Mouse (Mus musculus): ENCODE results near the gene Mlst8. TPM values are rescaled to one million over a fixed set of nuclear protein-coding genes. Genes with fewer than 3 reads are reported as not detected.

Mlst8 gene
- 10 to 100 TPM; 27.6 to 29.2 TPM for total RNA-seq (2023)

DNA sequence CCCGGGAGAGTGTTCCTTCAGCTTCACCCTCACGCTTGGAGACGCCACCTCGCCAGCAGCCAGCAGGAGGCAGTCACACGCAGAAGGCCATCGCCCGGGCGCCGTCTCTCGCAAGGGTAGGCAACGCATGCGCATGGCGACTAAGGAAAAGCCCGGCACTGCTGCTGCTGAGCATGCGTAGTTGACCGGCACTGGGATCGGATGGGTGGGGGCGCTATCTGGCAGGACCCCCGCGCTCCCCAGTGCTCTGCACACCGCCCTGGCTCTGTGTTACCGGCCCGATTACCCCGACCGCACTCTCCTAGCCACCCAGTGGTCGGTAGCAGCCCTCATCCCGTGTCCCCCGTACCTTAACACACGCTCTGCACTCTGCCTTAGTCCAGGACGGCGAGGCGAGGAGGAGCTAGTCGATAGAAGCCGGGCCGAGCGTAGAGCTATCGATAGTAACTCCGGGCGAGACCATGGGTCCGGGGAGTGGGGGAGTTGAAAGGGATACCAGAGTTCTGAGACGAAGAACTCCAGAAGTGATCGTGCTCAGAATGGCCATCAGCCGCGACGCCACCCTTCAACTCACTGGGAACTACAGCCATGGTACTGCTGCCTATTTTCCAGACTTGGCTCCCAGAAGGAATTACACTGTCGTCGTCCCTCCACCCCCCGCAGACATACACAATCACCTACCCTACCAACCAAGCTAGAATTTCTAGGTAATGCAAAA, at the start of gene Mlst8:
TSS of gene Mlst8 (minus strand) at position 416 of the 718 bp plus-strand sequence.

DNA sequence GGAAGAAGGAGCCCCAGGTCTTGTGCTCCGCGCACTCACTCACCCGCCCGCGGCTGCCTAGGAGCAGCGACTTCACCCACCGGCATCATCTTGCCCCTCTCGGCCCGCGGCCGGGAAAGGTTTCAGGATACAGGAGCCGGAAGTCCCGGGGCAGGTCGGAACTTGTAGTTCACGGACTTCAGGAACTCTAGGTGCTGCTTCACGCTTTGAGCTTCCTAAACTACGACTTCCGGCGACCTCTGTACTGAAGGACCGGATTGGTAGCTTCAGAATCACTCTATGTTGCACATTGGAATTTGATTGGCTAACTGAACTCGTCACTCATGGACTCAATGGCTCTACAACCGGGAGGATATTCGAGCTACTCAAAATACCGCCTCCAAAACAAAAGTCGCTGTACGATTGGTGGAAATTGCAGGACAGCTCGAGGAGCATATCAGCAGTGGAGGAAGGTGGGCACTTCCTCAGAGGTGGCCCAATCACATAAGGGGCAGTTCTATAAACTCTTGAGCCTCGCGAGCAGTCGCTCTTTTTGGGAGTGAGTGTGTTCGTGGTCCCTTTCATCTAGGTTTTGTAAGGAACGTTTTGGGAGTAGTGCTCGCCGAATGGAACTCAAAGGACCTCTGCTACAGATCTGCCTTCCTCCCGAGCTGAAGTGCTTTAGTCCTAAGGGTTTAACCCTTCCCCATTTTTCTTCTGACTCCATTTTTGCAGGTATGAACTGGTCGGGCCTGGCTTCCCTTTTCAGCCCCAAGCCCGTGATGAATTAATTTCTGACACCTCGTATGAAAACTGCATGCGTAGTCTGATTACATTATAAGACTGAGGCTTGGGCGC, 49.1 kb upstream of the Mlst8 start, which contains the start of gene Traf7:
TSS of gene Traf7 (minus strand) at position 216 of the 837 bp plus-strand sequence.

DNA sequence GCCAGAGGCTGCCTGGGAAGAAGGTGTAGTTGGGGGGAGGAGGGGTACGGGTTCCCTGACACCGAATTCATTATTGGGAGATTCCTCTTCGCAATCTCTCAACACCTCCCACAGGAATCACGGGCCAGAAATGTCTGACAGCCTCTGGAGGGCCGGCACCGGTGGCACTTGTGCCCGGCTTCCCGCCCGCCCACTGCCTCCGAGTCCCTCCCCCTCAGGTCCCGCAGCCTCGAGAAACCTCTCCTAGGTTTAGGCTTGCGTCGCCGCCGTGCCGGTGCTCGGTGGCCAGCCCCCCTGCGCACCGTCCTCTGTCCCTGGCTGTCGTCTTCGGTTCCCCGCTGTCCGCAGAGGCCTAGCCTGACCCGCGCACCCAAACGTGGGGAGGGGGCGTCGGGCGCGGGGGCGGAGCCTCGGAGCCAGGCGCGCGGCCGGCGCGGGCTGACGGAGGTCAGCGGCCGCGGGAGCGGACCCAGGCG, 9.3 kb upstream of the Mlst8 start, which contains the start of gene Caskin1:
TSS of gene Caskin1 (plus strand) at position 416 of the 476 bp plus-strand sequence.

DNA sequence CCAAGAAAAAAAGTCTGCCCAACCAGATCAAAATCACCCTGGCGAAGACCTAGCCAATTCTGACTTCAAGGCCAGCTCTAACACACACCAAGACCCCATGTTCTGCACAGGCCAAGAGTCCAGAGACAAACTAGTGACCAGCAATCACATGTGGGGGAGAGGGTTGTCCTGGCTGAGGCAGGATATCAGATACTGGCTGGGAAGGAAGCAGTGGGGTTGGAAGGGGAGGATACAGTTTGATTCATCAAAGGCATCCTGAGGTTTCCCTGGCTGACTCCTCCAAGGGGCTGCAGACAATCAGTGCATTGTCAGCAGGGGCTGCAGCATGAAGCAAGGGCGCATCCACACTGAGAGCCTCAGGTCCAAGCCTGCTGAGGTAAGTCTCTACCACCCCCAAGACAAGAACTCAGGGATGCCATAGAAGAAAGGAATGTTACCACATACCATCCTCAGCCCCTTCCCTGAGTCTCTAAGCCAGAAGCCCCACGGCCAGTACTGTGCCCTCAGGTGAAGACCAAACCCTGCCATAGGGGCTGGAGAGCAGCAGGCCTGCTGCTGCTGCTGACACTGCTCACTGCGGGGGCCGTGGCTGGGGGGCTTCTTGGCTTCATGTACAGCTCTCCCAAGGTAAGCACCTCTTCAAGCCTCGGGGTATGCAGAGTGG, 5.1 kb downstream of the Mlst8 start, which contains the start of gene Bricd5:
TSS of gene Bricd5 (plus strand) at position 273 of the 664 bp plus-strand sequence.

DNA sequence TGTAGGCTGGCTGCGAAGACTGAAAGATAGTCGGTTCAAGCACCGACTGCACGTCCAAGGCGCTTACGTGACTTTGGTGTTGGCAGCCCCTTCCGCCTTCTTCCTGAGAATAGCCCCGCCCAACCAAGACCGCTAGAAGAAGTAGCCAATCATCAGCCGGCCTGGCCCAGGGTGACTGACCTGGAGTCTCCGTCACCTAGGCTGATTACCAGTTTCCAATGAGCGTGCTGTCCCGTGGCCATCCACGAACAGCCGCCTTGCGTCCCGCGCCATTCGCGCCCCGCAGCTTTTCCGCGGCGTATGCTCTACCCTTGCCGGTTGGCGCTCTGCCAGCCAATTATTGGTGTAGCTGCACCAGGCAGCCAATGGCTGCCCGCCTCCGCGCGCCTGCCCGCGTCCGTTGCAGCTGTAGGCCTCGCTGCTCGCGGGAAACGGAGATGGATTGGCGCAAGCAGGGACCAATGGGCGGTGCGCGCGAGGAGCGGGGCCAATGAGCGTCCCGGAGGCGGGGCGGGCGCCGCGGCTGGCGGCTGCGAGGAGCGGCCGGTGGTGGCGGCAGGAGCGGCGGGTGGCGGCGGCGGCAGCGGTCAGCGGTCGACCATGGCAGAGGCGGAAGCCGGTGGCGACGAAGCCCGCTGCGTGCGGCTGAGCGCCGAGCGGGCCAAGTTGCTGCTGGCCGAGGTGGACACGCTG, 8.8 kb downstream of the Mlst8 start, which contains the start of the genes E4f1 and Pgp:
TSS of gene E4f1 (minus strand) at position 404 of the 693 bp plus-strand sequence.
TSS of gene Pgp (plus strand) at position 483 of the 693 bp plus-strand sequence.

DNA sequence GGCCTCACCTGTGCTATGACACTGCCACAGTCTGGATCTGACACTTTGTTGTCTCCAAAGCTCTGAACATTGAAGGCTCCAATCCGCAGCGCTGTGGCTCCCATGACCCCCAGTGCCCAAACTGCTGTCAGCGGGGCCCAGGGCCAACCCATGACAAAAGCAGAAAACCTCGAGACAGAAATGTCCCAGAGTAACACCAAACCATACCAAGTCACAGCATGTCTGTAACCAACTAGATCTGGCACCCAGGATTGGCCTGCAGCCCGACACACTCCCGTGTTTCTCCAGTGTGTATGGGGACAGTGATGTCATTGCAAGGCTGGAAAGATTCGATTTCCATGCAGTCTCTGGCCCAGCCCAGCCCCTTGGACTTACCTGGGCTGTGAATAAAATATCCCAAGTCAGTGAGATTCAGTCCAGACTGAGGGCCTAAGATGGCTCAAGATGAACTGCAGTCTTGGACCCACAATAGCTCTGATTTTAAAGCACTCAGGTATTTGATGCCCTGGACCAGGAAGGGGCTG, 36.2 kb downstream of the Mlst8 start, which contains the start of gene Dnase1l2:
TSS of gene Dnase1l2 (minus strand) at position 474 of the 524 bp plus-strand sequence.

DNA sequence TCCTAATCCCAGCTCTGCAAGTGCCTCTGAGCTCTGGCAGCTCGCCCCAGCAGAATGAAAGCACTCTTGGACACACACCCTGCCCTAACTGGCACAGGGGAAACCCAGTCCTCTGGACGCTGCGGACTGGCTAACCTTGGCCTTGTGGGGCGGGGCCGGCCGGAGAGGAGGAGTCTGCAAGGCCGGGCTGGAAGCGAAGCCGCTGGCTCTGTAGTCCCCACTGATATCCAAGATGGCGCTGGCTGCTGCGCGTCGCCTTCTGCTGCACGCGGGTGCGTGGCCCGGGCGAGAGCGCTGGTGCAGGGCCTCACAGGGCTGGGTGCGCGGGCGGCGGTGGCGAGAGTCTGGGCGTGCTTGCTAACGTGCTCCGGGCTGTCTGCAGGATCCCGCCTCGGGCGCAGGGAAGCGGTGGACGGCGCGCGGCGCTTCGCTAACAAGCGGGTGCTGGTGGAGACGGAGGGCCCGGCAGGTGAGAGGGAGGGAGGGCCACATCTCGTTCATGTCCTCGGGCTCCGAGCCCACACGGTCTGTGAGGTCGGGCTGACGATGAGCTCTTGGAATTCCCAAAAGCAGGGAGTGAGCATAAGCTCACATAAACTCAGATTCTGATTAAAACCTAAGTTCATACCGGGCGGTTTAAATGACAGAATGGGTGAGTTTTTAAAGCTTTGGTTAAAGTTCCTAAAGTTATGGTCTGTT, 52.3 kb downstream of the Mlst8 start, which contains the start of gene Eci1:
TSS of gene Eci1 (plus strand) at position 171 of the 699 bp plus-strand sequence.

Other genes starting within 250 kb of the Mlst8 start
- 10 to 100 TPM in 1 of 2 experiments, 1 to 10 TPM in 1; 7.7 to 10.2 TPM for gene Ccnf, start 227.6 kb downstream of the Mlst8 start, total RNA-seq (2023)
- under 1 TPM in 1 of 2 experiments, not detected in 1; 0.23 TPM for gene Abca17, start 128.0 kb downstream of the Mlst8 start, total RNA-seq (2023)
- 10 to 100 TPM; 43.3 to 52.2 TPM for gene Abca3, start 127.1 kb downstream of the Mlst8 start, total RNA-seq (2023)
- gene Rnps1, start 64.5 kb downstream of the Mlst8 start, total RNA-seq (2023), result 100 to 1,000 TPM; 153 to 159 TPM
- 10 to 100 TPM; 17.3 to 17.4 TPM for gene Eci1, start 52.4 kb downstream of the Mlst8 start, total RNA-seq (2023)
- 1 to 10 TPM; 5.6 to 6.0 TPM for gene Dnase1l2, start 36.0 kb downstream of the Mlst8 start, total RNA-seq (2023)
- 10 to 100 TPM; 64.4 to 88.9 TPM for gene E4f1, start 8.8 kb downstream of the Mlst8 start, total RNA-seq (2023)
- gene Pgp, start 8.7 kb downstream of the Mlst8 start, total RNA-seq (2023), result 10 to 100 TPM; 15.5 to 17.4 TPM
- 1 to 10 TPM in 1 of 2 experiments, under 1 TPM in 1; 0.76 to 1.2 TPM for gene Bricd5, start 5.2 kb downstream of the Mlst8 start, total RNA-seq (2023)
- not detected for gene Caskin1, start 9.5 kb upstream of the Mlst8 start, total RNA-seq (2023)
- 100 to 1,000 TPM; 162 to 172 TPM for gene Traf7, start 48.9 kb upstream of the Mlst8 start, total RNA-seq (2023)
- 1 to 10 TPM; 1.8 to 2.0 TPM for gene Rab26, start 55.1 kb upstream of the Mlst8 start, total RNA-seq (2023)
- gene Pkd1, start 70.8 kb upstream of the Mlst8 start, total RNA-seq (2023), result 100 to 1,000 TPM; 103 to 104 TPM
- 10 to 100 TPM; 58.4 to 76.0 TPM for gene Tsc2, start 153.6 kb upstream of the Mlst8 start, total RNA-seq (2023)
- 1 to 10 TPM; 4.3 to 5.2 TPM for gene Nthl1, start 153.6 kb upstream of the Mlst8 start, total RNA-seq (2023)
- not detected for gene Slc9a3r2, start 171.2 kb upstream of the Mlst8 start, total RNA-seq (2023)
- gene Npw, start 179.4 kb upstream of the Mlst8 start, total RNA-seq (2023), result not detected
- 10 to 100 TPM; 63.7 to 67.1 TPM for gene Zfp598, start 190.6 kb upstream of the Mlst8 start, total RNA-seq (2023)
- under 1 TPM in 1 of 2 experiments, not detected in 1; 0.47 TPM for gene Syngr3, start 210.9 kb upstream of the Mlst8 start, total RNA-seq (2023)
- gene Gfer, start 217.1 kb upstream of the Mlst8 start, total RNA-seq (2023), result 10 to 100 TPM; 20.5 to 22.8 TPM
- 1 to 10 TPM; 2.4 to 5.0 TPM for gene Noxo1, start 217.2 kb upstream of the Mlst8 start, total RNA-seq (2023)
- gene Tbl3, start 228.6 kb upstream of the Mlst8 start, total RNA-seq (2023), result 10 to 100 TPM; 27.4 to 33.3 TPM
- gene Rnf151, start 239.0 kb upstream of the Mlst8 start, total RNA-seq (2023), result not detected
- gene Rps2, start 239.0 kb upstream of the Mlst8 start, total RNA-seq (2023), result 1,000 to 10,000 TPM; 1,514 to 1,529 TPM
- gene Ndufb10, start 245.4 kb upstream of the Mlst8 start, total RNA-seq (2023), result 10 to 100 TPM; 64.9 to 73.3 TPM
- under 1 TPM in 1 of 2 experiments, not detected in 1; 0.56 TPM for gene Rpl3l, start 248.7 kb upstream of the Mlst8 start, total RNA-seq (2023)

Data from T-cell, adult 66 days (primary cell).